Mouse (Mus musculus) forebrain, embryonic 10.5 days (tissue): Measurements from ENCODE around the gene Fmnl2. TPM values are rescaled to one million over a fixed set of nuclear protein-coding genes. Genes with fewer than 3 reads are reported as not detected.

ENCODE experiments used
- DNase-seq: peaks from one replicate; pipeline ENCODE4 v3.0.0-alpha.2; 2017; ENCODE audit warnings: low spot score; ENCODE audit errors: extremely low spot score
- H3K27ac ChIP-seq: fragments of 300-500 bp; sonication (generic); 2 replicates; pipeline ENCODE4 v1.5.1; 2016; ENCODE audit warnings: mild to moderate bottlenecking
- H3K27me3 ChIP-seq: fragments of 300-500 bp; sonication (generic); 2 replicates; pipeline ENCODE4 v1.6.1; 2016; ENCODE audit warnings: mild to moderate bottlenecking; ENCODE audit not compliant: poor library complexity, severe bottlenecking
- H3K36me3 ChIP-seq: fragments of 300-500 bp; sonication (generic); replicated peaks from 2 replicates; pipeline ENCODE4 v1.6.1; 2016; ENCODE audit warnings: mild to moderate bottlenecking, moderate library complexity
- H3K4me1 ChIP-seq: fragments of 300-500 bp; sonication (generic); 2 replicates; pipeline ENCODE4 v1.6.1; 2016
- H3K4me3 ChIP-seq: fragments of 300-500 bp; sonication (generic); 2 replicates; pipeline ENCODE4 v1.5.1; 2016; ENCODE audit warnings: mild to moderate bottlenecking, moderate library complexity
- H3K9me3 ChIP-seq: fragments of 300-500 bp; sonication (generic); 2 replicates; pipeline ENCODE4 v1.6.1; 2016; ENCODE audit warnings: mild to moderate bottlenecking, moderate library complexity
- WGBS: fragments of 180-500 bp; shearing (Covaris S2); methylation state at CpG from one replicate; pipeline ENCODE4 v1.1.7; 2016; 5-methylcytosine and 5-hydroxymethylcytosine counted together
- polyA plus RNA-seq: library from polyadenylated mRNA; unstranded; fragments of >200 nt; fragmentation: Nextera tagmentation; extraction: Ambion mirVana; gene quantifications from 2 replicates; pipeline ENCODE4 v1.2.1, GENCODE M21; 2016

Gene Fmnl2
- polyA plus RNA-seq, 1 experiment from 2014 or later, result 7.4 TPM

GRCm38 (mm10) chr2:53051502-53051901, 193.8 kb downstream of the Fmnl2 start:
- Histone ChIP-seq H3K9me3 (no peaks in the 10 kb centered on the region), H3K4me1 (no peaks in the 10 kb centered on the region), H3K4me3 (no peak overlapping the region), H3K27me3 (no peaks in the 10 kb centered on the region), H3K36me3 (peaks cover 34% of the 10 kb centered on the region), H3K27ac (no peak overlapping the region)
- no peak for DNase-seq
- WGBS, result 91% methylated on average over 8 of the region's 8 CpGs

GRCm38 (mm10) chr2:53053714-53054113, 196.1 kb downstream of the Fmnl2 start:
- Histone ChIP-seq H3K4me3 (no peak overlapping the region), H3K27me3 (no peaks in the 10 kb centered on the region), H3K9me3 (no peaks in the 10 kb centered on the region), H3K27ac (peak overlapping the region; percentile 63; the same call in 1 of the 2 replicates), H3K36me3 (peaks cover 40% of the 10 kb centered on the region), H3K4me1 (no peaks in the 10 kb centered on the region)
- whole genome bisulfite sequencing, result 71% methylated on average over 7 of the region's 7 CpGs
- DNase-seq, result no peak

- H3K36me3 ChIP-seq, result peaks cover 29% of the 10 kb centered on the region
- DNase-seq, result no peak
- H3K9me3 ChIP-seq, result no peaks in the 10 kb centered on the region
- no peaks in the 10 kb centered on the region for H3K4me1 ChIP-seq
- no peak overlapping the region for H3K4me3 ChIP-seq
- H3K27me3 ChIP-seq, result no peaks in the 10 kb centered on the region
- 95% methylated on average over 6 of the region's 6 CpGs for WGBS
- no peak overlapping the region for H3K27ac ChIP-seq
These were observed 198.9 kb downstream of the Fmnl2 start for GRCm38 (mm10) chr2:53056556-53056955.

DNA sequence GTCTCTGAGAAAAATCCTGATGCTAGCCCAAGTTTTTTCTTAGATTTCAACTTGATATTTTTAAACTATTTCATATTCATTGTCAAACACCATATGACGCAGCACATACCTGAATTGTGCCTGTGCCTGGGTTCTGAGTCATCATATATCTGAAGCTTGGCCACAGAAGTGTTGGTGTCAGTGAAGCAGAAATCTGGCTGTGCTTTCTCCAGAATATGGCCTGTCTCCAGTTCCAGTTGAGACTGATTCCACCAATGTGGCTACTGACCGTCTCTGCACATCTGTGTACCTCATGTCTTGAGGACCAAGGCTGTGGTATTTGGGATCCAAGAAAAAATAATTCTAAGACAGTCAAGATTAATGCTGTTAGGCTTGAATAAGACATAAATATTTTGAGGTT, 199.6 kb downstream of the Fmnl2 start:
- Histone ChIP-seq H3K27me3 (no peaks in the 10 kb centered on the region), H3K27ac (no peak overlapping the region), H3K36me3 (peaks cover 26% of the 10 kb centered on the region), H3K4me1 (no peaks in the 10 kb centered on the region), H3K4me3 (no peak overlapping the region), H3K9me3 (no peaks in the 10 kb centered on the region)
- 97% methylated on average over 2 of the region's 2 CpGs for WGBS
- DNase-seq, result no peak

DNA sequence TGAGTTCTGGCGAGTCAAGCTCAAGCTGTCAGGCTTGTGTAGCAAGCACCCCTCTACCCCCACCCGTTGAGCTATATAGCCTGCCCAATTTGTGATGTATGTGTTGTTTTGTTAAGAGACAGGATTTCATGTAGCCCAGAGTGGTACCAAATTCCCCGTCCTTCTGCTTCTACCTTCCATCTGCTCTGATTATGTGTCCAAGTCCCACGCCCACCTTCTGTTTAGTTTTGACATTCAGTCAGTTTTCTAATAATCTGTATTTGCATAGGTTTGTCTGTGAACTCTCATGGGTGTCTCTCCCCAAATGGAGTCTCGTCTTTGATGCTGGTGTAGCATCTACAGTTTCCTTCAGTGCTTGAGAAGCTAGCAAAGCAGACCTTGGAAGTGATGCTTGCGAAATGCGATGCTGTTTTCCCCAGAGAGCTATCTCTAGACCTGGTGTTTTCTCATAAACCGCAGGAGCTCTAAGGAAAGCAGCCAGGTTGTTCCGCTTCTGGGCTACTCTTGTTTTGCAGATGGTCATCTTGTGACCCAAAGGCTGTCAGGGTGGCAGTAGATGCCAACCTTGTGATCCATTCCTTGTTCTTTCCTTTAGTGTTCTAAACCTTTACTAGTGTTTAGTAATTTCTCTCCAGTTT, 203.8 kb downstream of the Fmnl2 start:
- no peaks in the 10 kb centered on the region for H3K9me3 ChIP-seq
- H3K4me3 ChIP-seq, result no peak overlapping the region
- H3K27me3 ChIP-seq, result no peaks in the 10 kb centered on the region
- H3K36me3 ChIP-seq, result peaks cover 6% of the 10 kb centered on the region
- 93% methylated on average over 9 of the region's 9 CpGs for WGBS
- H3K27ac ChIP-seq, result no peak overlapping the region
- no peaks in the 10 kb centered on the region for H3K4me1 ChIP-seq
- no peak for DNase-seq

GRCm38 (mm10) chr2:53066973-53067372, 209.3 kb downstream of the Fmnl2 start:
- no peak for DNase-seq
- Histone ChIP-seq H3K27me3 (no peaks in the 10 kb centered on the region), H3K4me1 (peaks cover 6% of the 10 kb centered on the region; the same call in 1 of the 2 replicates), H3K36me3 (0 out of 2 replicates have a peak, but pooled peaks cover 3% of the 10 kb centered on the region), H3K9me3 (no peaks in the 10 kb centered on the region), H3K4me3 (no peak overlapping the region), H3K27ac (no peak overlapping the region)
- 97% methylated on average over 2 of the region's 2 CpGs for WGBS

GRCm38 (mm10) chr2:53070607-53071006, 212.9 kb downstream of the Fmnl2 start:
- no peak overlapping the region for H3K27ac ChIP-seq
- no peaks in the 10 kb centered on the region for H3K27me3 ChIP-seq
- peaks cover 21% of the 10 kb centered on the region for H3K36me3 ChIP-seq
- H3K4me1 ChIP-seq, result peaks cover 6% of the 10 kb centered on the region; the same call in 1 of the 2 replicates
- DNase-seq, result no peak
- H3K9me3 ChIP-seq, result no peaks in the 10 kb centered on the region
- no peak overlapping the region for H3K4me3 ChIP-seq
- 15% methylated on average over 1 of the region's 1 CpGs for WGBS

GRCm38 (mm10) chr2:53079693-53080286, 222.1 kb downstream of the Fmnl2 start:
- H3K9me3 ChIP-seq, result no peaks in the 10 kb centered on the region
- no peaks in the 10 kb centered on the region for H3K27me3 ChIP-seq
- no peak overlapping the region for H3K4me3 ChIP-seq
- peaks cover 8% of the 10 kb centered on the region; the same call in 1 of the 2 replicates for H3K4me1 ChIP-seq
- no peak for DNase-seq
- 0 out of 2 replicates have a peak, but pooled peaks cover 3% of the 10 kb centered on the region for H3K36me3 ChIP-seq
- no peak overlapping the region for H3K27ac ChIP-seq
- WGBS, result 96% methylated on average over 2 of the region's 2 CpGs

- no peak for DNase-seq
- 87% methylated on average over 4 of the region's 4 CpGs for WGBS
- 0 out of 2 replicates have a peak, but pooled peaks cover 3% of the 10 kb centered on the region for H3K36me3 ChIP-seq
- no peaks in the 10 kb centered on the region for H3K9me3 ChIP-seq
- peaks cover 8% of the 10 kb centered on the region; the same call in 1 of the 2 replicates for H3K4me1 ChIP-seq
- H3K4me3 ChIP-seq, result no peak overlapping the region
- no peak overlapping the region for H3K27ac ChIP-seq
- no peaks in the 10 kb centered on the region for H3K27me3 ChIP-seq
These were observed 224.4 kb downstream of the Fmnl2 start for GRCm38 (mm10) chr2:53082045-53082444.

GRCm38 (mm10) chr2:53082501-53082900, 224.8 kb downstream of the Fmnl2 start:
- 91% methylated on average over 5 of the region's 5 CpGs for WGBS
- DNase-seq, result no peak
- Histone ChIP-seq H3K4me3 (no peak overlapping the region), H3K4me1 (peaks cover 8% of the 10 kb centered on the region; the same call in 1 of the 2 replicates), H3K27me3 (no peaks in the 10 kb centered on the region), H3K36me3 (0 out of 2 replicates have a peak, but pooled peaks cover 3% of the 10 kb centered on the region), H3K27ac (no peak overlapping the region), H3K9me3 (no peaks in the 10 kb centered on the region)

DNA sequence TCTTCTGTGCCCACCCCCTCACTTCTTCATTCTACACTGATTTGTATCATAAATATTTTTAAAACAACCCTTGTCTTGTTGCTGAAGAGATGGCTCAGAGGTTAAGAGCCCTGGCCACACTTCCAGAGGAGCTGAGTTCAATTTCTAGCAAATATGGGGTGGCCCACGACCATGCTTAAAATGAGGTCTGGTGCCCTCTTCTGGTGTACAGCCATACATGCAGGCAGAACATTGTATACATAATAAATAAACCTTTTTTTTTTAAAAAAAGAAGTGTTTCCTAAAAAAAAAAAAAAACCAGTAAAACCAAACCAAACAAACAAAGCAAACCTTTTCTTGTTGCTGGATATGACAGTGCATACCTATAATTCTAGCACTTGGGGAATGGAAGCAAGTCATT, 225.6 kb downstream of the Fmnl2 start:
- DNase-seq, result no peak
- 37% methylated on average over 1 of the region's 1 CpGs for WGBS
- H3K36me3 ChIP-seq, result 0 out of 2 replicates have a peak, but pooled peaks cover 3% of the 10 kb centered on the region

DNA sequence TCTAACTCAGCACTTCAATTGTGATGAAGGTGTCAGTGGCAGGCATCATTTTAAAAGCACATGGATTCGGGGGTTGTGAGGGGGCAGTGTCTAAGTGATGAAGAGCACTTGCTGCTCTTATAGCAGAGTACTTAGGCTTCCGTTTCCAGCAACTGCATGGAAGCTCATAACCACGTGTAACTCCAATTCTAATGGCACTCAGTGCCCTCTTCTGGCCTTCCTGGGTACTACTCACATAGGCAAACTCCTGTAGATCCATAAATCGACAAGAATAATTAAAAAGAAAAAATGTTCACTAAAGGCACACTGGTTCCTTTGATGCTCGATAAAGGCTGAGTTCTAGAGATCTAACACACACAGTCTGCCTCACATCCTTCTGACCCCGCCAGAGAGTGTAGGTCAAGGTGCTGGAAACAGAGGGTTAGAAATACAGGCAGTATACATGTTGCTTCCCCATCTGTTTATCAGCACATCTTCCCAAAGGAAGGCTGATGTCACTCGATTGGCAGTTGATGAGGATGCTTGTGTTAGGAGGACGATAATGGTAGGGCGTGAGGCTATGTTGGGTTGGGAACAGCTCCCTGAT, 228.1 kb downstream of the Fmnl2 start:
- peak; percentile 33 for DNase-seq
- H3K9me3 ChIP-seq, result no peaks in the 10 kb centered on the region
- no peak overlapping the region for H3K27ac ChIP-seq
- no peak overlapping the region for H3K4me3 ChIP-seq
- H3K36me3 ChIP-seq, result 0 out of 2 replicates have a peak, but pooled peaks cover 5% of the 10 kb centered on the region
- H3K27me3 ChIP-seq, result no peaks in the 10 kb centered on the region
- WGBS, result 66% methylated on average over 9 of the region's 9 CpGs
- H3K4me1 ChIP-seq, result peaks cover 8% of the 10 kb centered on the region; the same call in 1 of the 2 replicates

More for the DNA sequence above, 225.6 kb downstream of the Fmnl2 start:
- Histone ChIP-seq H3K9me3 (no peaks in the 10 kb centered on the region), H3K27me3 (no peaks in the 10 kb centered on the region), H3K27ac (no peak overlapping the region), H3K4me1 (peaks cover 8% of the 10 kb centered on the region; the same call in 1 of the 2 replicates), H3K4me3 (no peak overlapping the region)

GRCm38 (mm10) chr2:53088744-53089143, 231.1 kb downstream of the Fmnl2 start:
- DNase-seq, result peak; percentile 6
- no peaks in the 10 kb centered on the region for H3K9me3 ChIP-seq
- 94% methylated on average over 3 of the region's 3 CpGs for WGBS

More at GRCm38 (mm10) chr2:53088744-53089143, 231.1 kb downstream of the Fmnl2 start:
- Histone ChIP-seq H3K36me3 (0 out of 2 replicates have a peak, but pooled peaks cover 5% of the 10 kb centered on the region), H3K4me3 (no peak overlapping the region), H3K27me3 (no peaks in the 10 kb centered on the region), H3K4me1 (no peaks in the 10 kb centered on the region), H3K27ac (no peak overlapping the region)
